Mouse (Mus musculus): ENCODE results near the gene Hivep2. TPM values are rescaled to one million over a fixed set of nuclear protein-coding genes. Genes with fewer than 3 reads are reported as not detected.

The Hivep2 gene
- polyA plus RNA-seq, 1 experiment from 2014 or later: 11.7 TPM

GRCm38 (mm10) chr10:14067802-14068201 is 101.9 kb downstream of the Hivep2 start:
- Histone ChIP-seq H3K9ac (replicated peaks) (no peak overlapping the region), H3K9me3 (replicated peaks) (no peaks in the 10 kb centered on the region), H3K4me3 (replicated peaks) (no peak overlapping the region), H3K27me3 (replicated peaks) (no peaks in the 10 kb centered on the region), H3K4me1 (no peaks in the 10 kb centered on the region), H3K27ac (replicated peaks) (no peak overlapping the region), H3K36me3 (no peaks in the 10 kb centered on the region), H3K4me2 (no peak overlapping the region)
- 80% methylated on average over 4 of the region's 4 CpGs for WGBS
- ATAC-seq (ENCODE audit: low FRiP score): no peak

DNA sequence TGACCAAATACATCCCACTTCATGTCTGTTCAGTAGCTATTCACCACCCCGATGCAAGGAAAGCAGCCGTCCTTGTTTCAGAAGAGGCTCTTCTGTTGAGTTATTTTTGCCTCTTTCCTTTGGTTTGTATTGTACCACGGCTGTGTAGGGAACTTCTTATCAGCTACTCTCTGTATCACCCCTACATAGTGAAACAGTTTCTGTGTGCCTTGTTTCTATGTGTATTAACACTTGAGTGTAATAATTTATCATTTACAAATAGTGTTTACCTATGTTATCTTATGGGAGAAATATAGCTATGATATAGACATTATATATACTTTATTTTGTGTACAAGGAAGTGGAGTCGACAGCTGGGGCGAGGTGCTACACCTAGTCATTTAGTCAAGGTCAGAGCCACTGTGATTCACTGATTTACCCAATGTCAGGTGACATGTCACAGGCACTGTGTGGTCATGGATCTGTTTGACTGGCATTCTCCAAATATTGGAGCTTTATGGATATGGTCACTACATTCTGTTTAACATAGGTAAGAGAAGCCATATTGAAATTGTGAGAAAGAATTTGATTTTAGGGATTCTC is 104.7 kb downstream of the Hivep2 start:
- Histone ChIP-seq H3K27me3 (replicated peaks) (no peaks in the 10 kb centered on the region), H3K36me3 (no peaks in the 10 kb centered on the region), H3K27ac (replicated peaks) (no peak overlapping the region), H3K9me3 (replicated peaks) (no peaks in the 10 kb centered on the region), H3K4me2 (no peak overlapping the region), H3K4me1 (no peaks in the 10 kb centered on the region), H3K4me3 (replicated peaks) (no peak overlapping the region), H3K9ac (replicated peaks) (no peak overlapping the region)
- 87% methylated on average over 5 of the region's 5 CpGs for WGBS
- ATAC-seq (ENCODE audit: low FRiP score): no peak

DNA sequence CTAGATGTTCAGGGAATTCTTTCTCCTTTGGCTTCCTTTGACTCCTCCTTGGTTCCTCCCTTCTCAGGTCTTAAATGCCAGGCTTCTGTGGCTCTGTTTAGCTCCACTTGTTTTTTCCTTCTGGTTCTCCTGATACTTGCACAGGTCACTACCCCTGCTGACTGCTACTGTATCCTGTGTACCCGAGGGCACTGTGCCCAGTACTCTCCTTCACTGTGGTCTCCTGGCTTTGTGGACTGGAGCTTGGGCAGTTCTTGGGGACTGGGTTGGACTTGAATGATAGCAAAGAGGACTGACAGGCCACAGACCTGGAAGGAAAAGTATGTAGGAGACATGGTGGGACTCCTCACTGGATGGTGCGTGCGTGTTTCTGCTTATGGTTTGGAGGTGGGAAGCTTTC is 106.6 kb downstream of the Hivep2 start:
- no peak overlapping the region for H3K4me2 ChIP-seq
- 93% methylated on average over 3 of the region's 3 CpGs for WGBS

DNA sequence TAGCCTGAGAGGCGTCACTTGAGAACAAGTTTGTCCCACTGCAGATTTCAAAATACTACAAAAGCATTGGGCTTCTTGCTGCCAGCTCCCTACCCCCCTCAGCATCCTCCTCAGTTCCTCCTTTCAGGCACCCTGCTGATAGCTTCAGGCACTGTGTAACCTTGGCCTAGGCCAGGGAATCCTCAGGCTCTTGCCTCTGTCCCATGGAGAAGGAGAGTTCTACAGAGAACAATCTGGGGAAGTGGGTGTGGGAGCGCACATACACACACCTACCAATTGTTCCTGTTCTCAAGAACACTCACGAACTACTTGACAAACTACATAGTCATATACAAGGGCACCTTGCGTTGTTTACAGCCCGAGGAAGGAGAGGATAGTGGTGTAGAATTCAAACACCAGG is 109.9 kb downstream of the Hivep2 start:
- no peaks in the 10 kb centered on the region for H3K36me3 ChIP-seq
- no peaks in the 10 kb centered on the region for H3K9me3 ChIP-seq (replicated peaks)
- no peak overlapping the region for H3K4me3 ChIP-seq (replicated peaks)
- no peak overlapping the region for H3K9ac ChIP-seq (replicated peaks)
- no peaks in the 10 kb centered on the region for H3K4me1 ChIP-seq
- H3K4me2 ChIP-seq: no peak overlapping the region
- 89% methylated on average over 5 of the region's 5 CpGs for WGBS
- no peaks in the 10 kb centered on the region for H3K27me3 ChIP-seq (replicated peaks)
- no peak for ATAC-seq (ENCODE audit: low FRiP score)
- no peak overlapping the region for H3K27ac ChIP-seq (replicated peaks)

More for the DNA sequence above, 106.6 kb downstream of the Hivep2 start:
- no peak for ATAC-seq (ENCODE audit: low FRiP score)
- H3K36me3 ChIP-seq: no peaks in the 10 kb centered on the region
- H3K4me3 ChIP-seq (replicated peaks): no peak overlapping the region
- no peaks in the 10 kb centered on the region for H3K9me3 ChIP-seq (replicated peaks)
- H3K27ac ChIP-seq (replicated peaks): no peak overlapping the region
- H3K9ac ChIP-seq (replicated peaks): no peak overlapping the region
- no peaks in the 10 kb centered on the region for H3K27me3 ChIP-seq (replicated peaks)
- H3K4me1 ChIP-seq: no peaks in the 10 kb centered on the region

DNA sequence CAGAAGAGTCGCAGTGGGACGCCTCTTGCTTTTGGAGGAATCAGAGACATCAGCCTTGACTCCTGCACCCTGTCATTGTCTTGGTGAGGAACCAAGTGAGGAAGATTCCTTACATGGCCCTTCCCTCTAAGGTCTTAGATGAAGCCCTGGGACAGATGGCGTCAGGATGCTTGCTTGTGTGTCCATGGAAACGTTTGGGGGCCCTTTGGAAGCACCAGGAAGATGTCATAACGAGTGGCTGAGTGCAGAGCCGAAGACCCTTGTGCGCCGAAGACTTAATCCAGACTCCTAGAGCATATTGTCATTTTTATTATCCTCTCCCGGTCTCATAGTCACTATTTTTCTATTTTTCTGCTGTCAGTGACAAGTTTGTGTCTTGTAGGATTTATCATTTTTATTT is 111.0 kb downstream of the Hivep2 start:
- no peaks in the 10 kb centered on the region for H3K27me3 ChIP-seq (replicated peaks)
- H3K9ac ChIP-seq (replicated peaks): no peak overlapping the region
- H3K27ac ChIP-seq (replicated peaks): no peak overlapping the region
- no peak for ATAC-seq (ENCODE audit: low FRiP score)
- H3K9me3 ChIP-seq (replicated peaks): no peaks in the 10 kb centered on the region
- no peaks in the 10 kb centered on the region for H3K36me3 ChIP-seq
- no peaks in the 10 kb centered on the region for H3K4me1 ChIP-seq
- no peak overlapping the region for H3K4me3 ChIP-seq (replicated peaks)
- no peak overlapping the region for H3K4me2 ChIP-seq
- 74% methylated on average over 9 of the region's 9 CpGs for WGBS

- Histone ChIP-seq H3K4me1 (no peaks in the 10 kb centered on the region), H3K36me3 (no peaks in the 10 kb centered on the region), H3K4me3 (replicated peaks) (no peak overlapping the region), H3K9ac (replicated peaks) (no peak overlapping the region), H3K4me2 (no peak overlapping the region), H3K9me3 (replicated peaks) (no peaks in the 10 kb centered on the region), H3K27me3 (replicated peaks) (no peaks in the 10 kb centered on the region), H3K27ac (replicated peaks) (no peak overlapping the region)
- 89% methylated on average over 6 of the region's 6 CpGs for WGBS
- no peak for ATAC-seq (ENCODE audit: low FRiP score)
Measured at GRCm38 (mm10) chr10:14080830-14081229, 115.0 kb downstream of the Hivep2 start.

DNA sequence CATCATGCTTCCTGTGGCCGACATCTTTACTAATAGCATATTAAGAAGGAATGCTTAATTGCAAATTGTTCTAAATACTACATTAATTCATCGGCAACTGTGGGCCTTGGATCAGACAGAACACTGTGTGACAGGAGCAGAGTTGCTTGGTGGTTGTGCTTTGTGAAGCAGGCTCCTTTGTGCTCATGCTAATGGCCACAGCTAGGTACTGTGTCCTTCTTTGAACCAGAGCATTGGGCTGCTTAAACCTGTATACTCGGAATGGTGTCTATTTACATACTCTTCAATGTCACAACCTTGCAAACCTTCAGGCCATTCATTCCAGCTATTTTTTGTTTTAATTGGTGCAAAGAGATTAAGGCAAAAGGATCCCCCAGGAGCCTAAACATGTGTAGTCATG is 115.9 kb downstream of the Hivep2 start:
- H3K27ac ChIP-seq (replicated peaks): no peak overlapping the region
- ATAC-seq (ENCODE audit: low FRiP score): no peak
- H3K9me3 ChIP-seq (replicated peaks): no peaks in the 10 kb centered on the region
- H3K4me2 ChIP-seq: no peak overlapping the region
- H3K9ac ChIP-seq (replicated peaks): no peak overlapping the region
- H3K36me3 ChIP-seq: no peaks in the 10 kb centered on the region
- no peaks in the 10 kb centered on the region for H3K4me1 ChIP-seq
- H3K27me3 ChIP-seq (replicated peaks): no peaks in the 10 kb centered on the region
- 56% methylated on average over 3 of the region's 3 CpGs for WGBS
- H3K4me3 ChIP-seq (replicated peaks): no peak overlapping the region

GRCm38 (mm10) chr10:14082275-14082674 is 116.4 kb downstream of the Hivep2 start:
- no peaks in the 10 kb centered on the region for H3K36me3 ChIP-seq
- no peak overlapping the region for H3K27ac ChIP-seq (replicated peaks)
- WGBS: 73% methylated on average over 3 of the region's 3 CpGs
- H3K9me3 ChIP-seq (replicated peaks): no peaks in the 10 kb centered on the region
- no peaks in the 10 kb centered on the region for H3K27me3 ChIP-seq (replicated peaks)
- H3K4me3 ChIP-seq (replicated peaks): no peak overlapping the region
- H3K9ac ChIP-seq (replicated peaks): no peak overlapping the region
- ATAC-seq (ENCODE audit: low FRiP score): no peak
- H3K4me2 ChIP-seq: no peak overlapping the region
- no peaks in the 10 kb centered on the region for H3K4me1 ChIP-seq

- no peaks in the 10 kb centered on the region for H3K27me3 ChIP-seq (replicated peaks)
- 82% methylated on average over 12 of the region's 12 CpGs for whole genome bisulfite sequencing
Measured at GRCm38 (mm10) chr10:14085241-14085659, 119.4 kb downstream of the Hivep2 start.

GRCm38 (mm10) chr10:14085882-14086515 is 120.1 kb downstream of the Hivep2 start:
- H3K27ac ChIP-seq (replicated peaks): no peak overlapping the region
- WGBS: 75% methylated on average over 10 of the region's 10 CpGs
- H3K4me2 ChIP-seq: no peak overlapping the region
- no peaks in the 10 kb centered on the region for H3K36me3 ChIP-seq
- no peak overlapping the region for H3K4me3 ChIP-seq (replicated peaks)
- H3K27me3 ChIP-seq (replicated peaks): no peaks in the 10 kb centered on the region
- no peak overlapping the region for H3K9ac ChIP-seq (replicated peaks)
- no peak for ATAC-seq (ENCODE audit: low FRiP score)
- no peaks in the 10 kb centered on the region for H3K4me1 ChIP-seq
- H3K9me3 ChIP-seq (replicated peaks): no peaks in the 10 kb centered on the region

More at GRCm38 (mm10) chr10:14085241-14085659, 119.4 kb downstream of the Hivep2 start:
- H3K4me1 ChIP-seq: no peaks in the 10 kb centered on the region
- no peak overlapping the region for H3K9ac ChIP-seq (replicated peaks)
- no peaks in the 10 kb centered on the region for H3K9me3 ChIP-seq (replicated peaks)
- no peaks in the 10 kb centered on the region for H3K36me3 ChIP-seq
- H3K4me2 ChIP-seq: no peak overlapping the region
- no peak for ATAC-seq (ENCODE audit: low FRiP score)
- H3K4me3 ChIP-seq (replicated peaks): no peak overlapping the region
- H3K27ac ChIP-seq (replicated peaks): no peak overlapping the region

GRCm38 (mm10) chr10:14087316-14087715 is 121.4 kb downstream of the Hivep2 start:
- H3K4me1 ChIP-seq: no peaks in the 10 kb centered on the region
- H3K9me3 ChIP-seq (replicated peaks): no peaks in the 10 kb centered on the region
- H3K9ac ChIP-seq (replicated peaks): no peak overlapping the region
- no peak overlapping the region for H3K4me2 ChIP-seq
- no peak overlapping the region for H3K27ac ChIP-seq (replicated peaks)
- no peaks in the 10 kb centered on the region for H3K27me3 ChIP-seq (replicated peaks)
- H3K36me3 ChIP-seq: no peaks in the 10 kb centered on the region
- H3K4me3 ChIP-seq (replicated peaks): no peak overlapping the region
- 86% methylated on average over 7 of the region's 7 CpGs for WGBS
- no peak for ATAC-seq (ENCODE audit: low FRiP score)

GRCm38 (mm10) chr10:14089488-14089887 is 123.6 kb downstream of the Hivep2 start:
- Histone ChIP-seq H3K9me3 (replicated peaks) (no peaks in the 10 kb centered on the region), H3K4me3 (replicated peaks) (no peak overlapping the region), H3K27ac (replicated peaks) (no peak overlapping the region), H3K27me3 (replicated peaks) (no peaks in the 10 kb centered on the region), H3K4me2 (no peak overlapping the region), H3K4me1 (no peaks in the 10 kb centered on the region), H3K9ac (replicated peaks) (no peak overlapping the region), H3K36me3 (no peaks in the 10 kb centered on the region)
- ATAC-seq (ENCODE audit: low FRiP score): no peak
- 59% methylated on average over 9 of the region's 9 CpGs for WGBS
